Mouse (Mus musculus): Measurements from ENCODE around the gene Skida1.

- TF ChIP-seq CTCF (IDR thresholded peaks at IDR 0.05; ENCODE audit: extremely low read depth, insufficient read length, insufficient replicate concordance, low read depth, low read length) (no peak), POLR2A (IDR thresholded peaks at IDR 0.05; ENCODE audit: low read depth, low read length) (no peak)
Observed at GRCm38 (mm10) chr2:18041199-18041885, 7.5 kb downstream of the Skida1 start.

Data from small intestine, adult 2 months (tissue).